Mouse (Mus musculus): ENCODE measurements around the gene Dpp9. TPM values are rescaled to one million over a fixed set of nuclear protein-coding genes. Genes with fewer than 3 reads are reported as not detected.

The Dpp9 gene
- total RNA-seq, 1 experiment from 2014 or later, result 9.7 TPM

Other genes starting within 250 kb of the Dpp9 start
- 0.79 TPM in 1 of 2 replicates, not detected in the other for gene Shd, start 248.4 kb downstream of the Dpp9 start, total RNA-seq (2017)
- not detected in 2 replicates for gene Fsd1, start 232.4 kb downstream of the Dpp9 start, total RNA-seq (2017)
- gene Stap2, start 213.3 kb downstream of the Dpp9 start, total RNA-seq (2017), result 1.1 and 1.9 TPM in 2 replicates
- 73.7 and 97.0 TPM in 2 replicates for gene Mpnd, start 213.2 kb downstream of the Dpp9 start, total RNA-seq (2017)
- gene Sh3gl1, start 182.3 kb downstream of the Dpp9 start, total RNA-seq (2017), result 29.6 and 37.1 TPM in 2 replicates
- 24.5 and 29.7 TPM in 2 replicates for gene Chaf1a, start 178.5 kb downstream of the Dpp9 start, total RNA-seq (2017)
- 22.1 and 51.5 TPM in 2 replicates for gene Ubxn6, start 143.9 kb downstream of the Dpp9 start, total RNA-seq (2017)
- 73.0 and 136 TPM in 2 replicates for gene Hdgfl2, start 139.3 kb downstream of the Dpp9 start, total RNA-seq (2017)
- not detected in 2 replicates for gene Plin4, start 109.1 kb downstream of the Dpp9 start, total RNA-seq (2017)
- not detected in 2 replicates for gene Plin5, start 101.3 kb downstream of the Dpp9 start, total RNA-seq (2017)
- gene Lrg1, start 96.9 kb downstream of the Dpp9 start, total RNA-seq (2017), result 1.9 and 5.6 TPM in 2 replicates
- 0.99 and 2.1 TPM in 2 replicates for gene Sema6b, start 78.6 kb downstream of the Dpp9 start, total RNA-seq (2017)
- gene Tnfaip8l1, start 56.4 kb downstream of the Dpp9 start, total RNA-seq (2017), result 2.6 and 2.9 TPM in 2 replicates
- 21.7 and 31.0 TPM in 2 replicates for gene Mydgf, start 35.0 kb downstream of the Dpp9 start, total RNA-seq (2017)
- 16.4 and 17.1 TPM in 2 replicates for gene Fem1a, start 37.9 kb upstream of the Dpp9 start, total RNA-seq (2017)
- 3.5 and 6.1 TPM in 2 replicates for gene Ticam1, start 57.9 kb upstream of the Dpp9 start, total RNA-seq (2017)
- 17.1 and 23.8 TPM in 2 replicates for gene Plin3, start 74.0 kb upstream of the Dpp9 start, total RNA-seq (2017)
- gene Arrdc5, start 81.4 kb upstream of the Dpp9 start, total RNA-seq (2017), result not detected in 2 replicates
- gene Uhrf1, start 84.4 kb upstream of the Dpp9 start, total RNA-seq (2017), result 116 and 147 TPM in 2 replicates
- 12.1 and 13.6 TPM in 2 replicates for gene Kdm4b, start 107.2 kb upstream of the Dpp9 start, total RNA-seq (2017)